Mouse (Mus musculus) liver, embryonic 11.5 days (tissue): ENCODE measurements around the gene Rfc4. TPM values are rescaled to one million over a fixed set of nuclear protein-coding genes. Genes with fewer than 3 reads are reported as not detected.
"Not testable (repeated sequence)": the region's sequence is repeated elsewhere in the genome, so short reads cannot be mapped to it uniquely, and the experiment has no call there.

Experiments
- ATAC-seq: fragments of 200-750 bp; cut with Nextera tagmentation; replicated peaks from 2 replicates; pipeline ENCODE4 v1.8.0; 2017; ENCODE audit warnings: moderate number of reproducible peaks, mild to moderate bottlenecking, moderate TSS enrichment, moderate library complexity; ENCODE audit not compliant: low FRiP score
- DNase-seq: peaks from one replicate; pipeline ENCODE4 v3.0.0-alpha.2; 2017; ENCODE audit warnings: low spot score
- H3K27ac ChIP-seq: fragments of 300-500 bp; sonication (generic); 2 replicates; pipeline ENCODE4 v1.5.1; 2014; ENCODE audit warnings: mild to moderate bottlenecking, low read depth, low read length, control low read depth
- H3K27me3 ChIP-seq: fragments of 300-500 bp; sonication (generic); replicated peaks from 2 replicates; pipeline ENCODE4 v1.6.1; 2014; ENCODE audit warnings: low read length, mixed read lengths; ENCODE audit not compliant: control insufficient read depth, insufficient read depth
- H3K36me3 ChIP-seq: fragments of 300-500 bp; sonication (generic); 2 replicates; pipeline ENCODE4 v1.6.1; 2014; ENCODE audit warnings: mild to moderate bottlenecking, low read length, moderate library complexity, mixed read lengths; ENCODE audit not compliant: control insufficient read depth, insufficient read depth
- H3K4me1 ChIP-seq: fragments of 300-500 bp; sonication (generic); replicated peaks from 2 replicates; pipeline ENCODE4 v1.6.1; 2014; ENCODE audit warnings: low read length, mixed read lengths; ENCODE audit not compliant: control insufficient read depth, insufficient read depth
- H3K4me2 ChIP-seq: fragments of 300-500 bp; sonication (generic); 2 replicates; pipeline ENCODE4 v1.6.1; 2014; ENCODE audit warnings: mild to moderate bottlenecking, control low read depth, moderate library complexity
- H3K4me3 ChIP-seq: fragments of 300-500 bp; sonication (generic); 2 replicates; pipeline ENCODE4 v1.5.1; 2014; ENCODE audit warnings: low read depth, low read length, control low read depth
- H3K9ac ChIP-seq: fragments of 300-500 bp; sonication (generic); 2 replicates; pipeline ENCODE4 v1.6.1; 2014; ENCODE audit warnings: low read depth, low read length, control low read depth
- H3K9me3 ChIP-seq: fragments of 300-500 bp; sonication (generic); 2 replicates; pipeline ENCODE4 v1.6.1; 2016; ENCODE audit warnings: low read length, inconsistent platforms, mixed read lengths; ENCODE audit not compliant: control insufficient read depth
- WGBS: fragments of 180-500 bp; shearing (Covaris S2); extraction: QIAGEN DNeasy Blood & Tissue Kit; methylation state at CpG from one replicate; pipeline ENCODE4 v1.1.7; 2014; 5-methylcytosine and 5-hydroxymethylcytosine counted together
- polyA plus RNA-seq: library from polyadenylated mRNA; unstranded; fragments of >200 nt; fragmentation: Nextera tagmentation; extraction: Ambion mirVana; gene quantifications from 2 replicates; pipeline ENCODE4 v1.2.1, GENCODE M21; 2014

Gene Rfc4
- polyA plus RNA-seq, 1 experiment from 2014 or later, result 204 TPM

DNA sequence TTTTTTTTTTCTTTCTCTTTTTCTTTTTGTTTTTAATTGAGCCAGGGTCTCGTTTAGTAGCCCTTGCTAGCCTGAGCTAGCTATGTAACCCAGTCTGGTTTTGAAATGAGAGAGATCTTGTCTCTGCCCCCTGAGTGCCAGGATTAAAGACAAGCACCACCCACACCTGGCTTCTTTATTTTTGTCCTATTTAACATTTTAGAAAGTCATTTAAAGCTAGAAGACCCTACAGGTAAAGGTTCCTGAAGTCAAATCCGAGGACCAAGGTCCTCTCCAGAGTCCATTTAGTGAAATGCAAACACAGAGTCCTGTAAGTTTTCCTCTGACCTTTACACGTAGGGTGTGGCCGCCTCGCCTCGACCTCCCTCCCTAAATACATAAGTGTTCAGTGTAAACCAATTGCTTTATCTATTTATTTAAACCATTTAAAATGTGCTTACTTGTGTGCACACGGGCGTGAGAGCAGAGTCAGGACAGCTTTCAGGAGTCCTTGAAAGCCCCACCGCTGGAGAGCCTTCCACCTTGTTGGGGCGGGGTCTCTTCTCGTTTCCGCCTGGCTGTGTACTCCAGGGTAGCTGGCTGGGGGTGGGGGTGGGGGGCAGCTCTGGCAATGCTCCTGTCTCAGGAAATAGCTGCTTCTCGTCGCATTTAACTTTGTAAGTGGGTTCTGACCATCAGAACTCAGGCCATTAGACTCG is 25.0 kb downstream of the Rfc4 start:
- H3K4me2 ChIP-seq, result peak overlapping the region; percentile 73
- H3K27ac ChIP-seq, result peak overlapping the region; percentile 60
- no peaks in the 10 kb centered on the region for H3K36me3 ChIP-seq
- WGBS, result 5% methylated on average over 15 of the region's 15 CpGs
- no peaks in the 10 kb centered on the region for H3K27me3 ChIP-seq
- no peak for ATAC-seq
- H3K4me1 ChIP-seq, result peaks cover 6% of the 10 kb centered on the region
- H3K9me3 ChIP-seq, result no peaks in the 10 kb centered on the region
- H3K9ac ChIP-seq, result peak overlapping the region; percentile 57
- H3K4me3 ChIP-seq, result peak overlapping the region; percentile 54
- DNase-seq, result peak; percentile 48

DNA sequence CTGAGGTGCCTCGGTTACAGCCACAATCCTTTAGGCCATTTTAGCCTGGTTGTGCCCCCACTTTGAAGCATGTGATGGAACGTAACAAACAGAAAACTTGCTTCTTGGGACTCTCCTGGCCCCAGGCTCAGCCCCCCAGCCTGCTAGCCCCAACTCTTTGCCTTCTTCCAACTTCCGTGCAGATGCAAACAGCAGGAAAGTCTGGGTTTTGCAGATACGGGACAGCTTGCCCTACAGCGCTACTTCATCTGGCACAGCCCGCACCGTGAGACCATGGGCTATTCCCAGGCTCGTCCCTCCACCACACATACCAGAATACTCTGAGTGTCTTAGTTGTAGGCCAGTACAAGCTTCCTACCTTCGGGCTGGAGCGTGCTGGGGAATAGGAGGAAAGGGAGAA is 26.9 kb downstream of the Rfc4 start:
- Histone ChIP-seq H3K4me1 (peaks cover 6% of the 10 kb centered on the region), H3K27me3 (no peaks in the 10 kb centered on the region), H3K4me2 (peak overlapping the region; percentile 76), H3K36me3 (no peaks in the 10 kb centered on the region), H3K9ac (peak overlapping the region; percentile 46), H3K9me3 (no peaks in the 10 kb centered on the region), H3K27ac (peak overlapping the region; percentile 70), H3K4me3 (peak overlapping the region; percentile 37)
- ATAC-seq, result peak; percentile 72
- WGBS, result 12% methylated on average over 10 of the region's 10 CpGs
- DNase-seq, result peak; percentile 54

DNA sequence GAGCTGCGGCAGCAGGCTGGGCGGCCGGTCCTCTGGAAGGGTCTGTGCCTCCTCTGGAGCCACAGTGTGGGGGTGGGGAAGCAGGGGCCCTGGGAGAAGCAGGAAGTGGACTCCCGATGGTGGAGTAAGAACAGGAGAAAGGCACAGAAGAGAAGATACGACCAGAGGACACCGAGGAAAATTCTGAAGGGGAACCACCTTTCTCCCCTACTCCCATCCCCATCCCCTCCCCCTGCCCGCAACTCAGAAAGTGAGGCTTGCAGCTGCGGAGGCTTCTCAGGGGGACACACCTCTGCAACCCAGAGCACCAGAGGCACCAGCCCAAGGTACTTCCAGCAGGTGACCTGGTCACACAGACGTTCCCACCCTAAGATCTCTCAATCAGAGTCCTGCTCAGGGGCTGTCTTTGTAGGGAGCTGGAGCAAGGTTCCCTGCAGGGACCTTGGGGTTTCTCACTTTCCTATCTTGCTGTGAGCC is 27.4 kb downstream of the Rfc4 start:
- WGBS, result 3% methylated on average over 9 of the region's 9 CpGs
- peak overlapping the region; percentile 70 for H3K27ac ChIP-seq

DNA sequence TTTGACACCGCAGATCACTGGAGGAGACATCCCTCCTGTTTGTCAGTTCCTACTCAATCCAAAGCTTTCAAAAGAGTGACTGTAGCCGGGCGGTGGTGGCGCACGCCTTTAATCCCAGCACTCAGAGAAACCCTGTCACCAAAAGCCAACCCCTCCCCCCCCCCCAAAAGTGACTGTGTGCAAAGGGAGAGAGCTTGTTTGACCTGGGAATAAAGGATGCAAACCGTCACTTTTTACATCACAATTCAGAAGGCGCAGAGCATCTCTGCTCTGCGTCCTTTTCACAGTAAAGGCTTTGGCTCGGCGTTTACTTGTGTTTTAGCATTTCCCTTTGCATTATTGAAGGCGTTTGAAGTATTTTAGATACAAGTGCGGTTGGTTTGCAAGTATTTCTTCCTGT is 27.9 kb downstream of the Rfc4 start:
- H3K4me2 ChIP-seq, result peak overlapping the region; percentile 76
- H3K9ac ChIP-seq, result peak overlapping the region; percentile 46
- whole genome bisulfite sequencing, result 27% methylated on average over 12 of the region's 12 CpGs
- H3K4me1 ChIP-seq, result peaks cover 6% of the 10 kb centered on the region
- H3K9me3 ChIP-seq, result no peaks in the 10 kb centered on the region
- DNase-seq (no peak), ATAC-seq (no peak)
- H3K36me3 ChIP-seq, result no peaks in the 10 kb centered on the region
- H3K27me3 ChIP-seq, result no peaks in the 10 kb centered on the region
- H3K27ac ChIP-seq, result no peak overlapping the region
- H3K4me3 ChIP-seq, result peak overlapping the region; percentile 37

More for the DNA sequence above, 27.4 kb downstream of the Rfc4 start:
- peak overlapping the region; percentile 37 for H3K4me3 ChIP-seq
- peaks cover 6% of the 10 kb centered on the region for H3K4me1 ChIP-seq
- peak overlapping the region; percentile 46 for H3K9ac ChIP-seq
- H3K4me2 ChIP-seq, result peak overlapping the region; percentile 76
- peak; percentile 37 for ATAC-seq
- no peaks in the 10 kb centered on the region for H3K9me3 ChIP-seq
- no peaks in the 10 kb centered on the region for H3K27me3 ChIP-seq
- H3K36me3 ChIP-seq, result no peaks in the 10 kb centered on the region
- peak; percentile 67 for DNase-seq

DNA sequence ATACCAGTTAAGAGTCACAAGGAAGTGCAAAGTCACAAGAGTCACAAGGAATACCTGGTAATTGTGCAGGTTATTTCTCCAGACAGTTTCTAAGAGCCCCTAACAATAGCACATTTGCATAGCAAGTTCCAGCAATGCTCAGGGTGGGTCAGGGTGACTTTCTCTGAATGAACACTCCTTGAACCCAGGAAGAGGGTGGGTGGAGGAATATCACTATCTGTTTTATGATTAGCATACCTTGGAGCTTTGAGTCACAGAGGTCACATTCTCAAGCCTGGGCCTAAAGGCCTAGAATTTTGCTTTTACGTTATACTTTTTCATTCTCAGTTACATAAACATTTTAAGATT is 29.5 kb downstream of the Rfc4 start:
- not testable (repeated sequence) for H3K4me1 ChIP-seq, H3K36me3 ChIP-seq, H3K9me3 ChIP-seq, H3K27me3 ChIP-seq, H3K4me2 ChIP-seq, H3K4me3 ChIP-seq, DNase-seq, ATAC-seq, H3K9ac ChIP-seq, H3K27ac ChIP-seq
- 94% methylated on average over 1 of the region's 1 CpGs for WGBS

DNA sequence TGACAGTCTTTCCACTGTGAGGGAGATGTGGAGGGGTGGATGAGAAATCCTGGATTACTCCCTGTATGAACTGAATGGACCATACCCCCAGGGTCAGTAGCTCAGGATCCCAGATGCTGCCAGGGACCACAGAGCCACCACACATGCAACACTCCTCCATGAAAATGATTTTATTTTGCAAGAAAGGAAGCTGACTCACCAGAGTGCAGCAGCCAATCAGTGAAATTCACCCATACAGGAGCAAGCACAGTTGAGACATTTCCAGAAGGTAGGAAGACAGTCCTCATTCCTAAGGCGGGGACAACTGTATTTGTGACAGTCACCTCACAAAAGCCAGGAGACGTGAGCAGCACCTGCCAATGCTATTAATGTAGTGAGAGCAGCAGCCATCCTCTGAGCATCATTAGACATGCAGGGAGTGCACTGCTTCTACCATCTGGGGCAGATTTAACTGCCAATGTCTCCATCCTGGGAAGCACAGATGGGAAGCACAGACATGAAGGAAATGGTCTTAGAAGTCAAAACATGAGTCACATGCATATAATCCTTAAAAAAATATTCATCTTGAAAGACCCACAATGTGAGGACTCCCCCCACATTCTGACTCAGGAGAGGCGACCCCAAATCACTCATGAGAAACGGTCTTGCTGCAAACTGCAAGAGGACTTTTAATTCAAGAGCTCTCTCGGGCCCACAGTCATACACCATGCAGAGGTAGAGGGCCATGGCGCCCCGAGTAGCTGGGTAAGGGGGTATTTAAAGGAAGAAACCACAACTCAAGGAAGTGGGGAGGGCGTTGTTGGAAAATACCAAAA is 30.0 kb downstream of the Rfc4 start:
- 80% methylated on average over 8 of the region's 8 CpGs for WGBS

DNA sequence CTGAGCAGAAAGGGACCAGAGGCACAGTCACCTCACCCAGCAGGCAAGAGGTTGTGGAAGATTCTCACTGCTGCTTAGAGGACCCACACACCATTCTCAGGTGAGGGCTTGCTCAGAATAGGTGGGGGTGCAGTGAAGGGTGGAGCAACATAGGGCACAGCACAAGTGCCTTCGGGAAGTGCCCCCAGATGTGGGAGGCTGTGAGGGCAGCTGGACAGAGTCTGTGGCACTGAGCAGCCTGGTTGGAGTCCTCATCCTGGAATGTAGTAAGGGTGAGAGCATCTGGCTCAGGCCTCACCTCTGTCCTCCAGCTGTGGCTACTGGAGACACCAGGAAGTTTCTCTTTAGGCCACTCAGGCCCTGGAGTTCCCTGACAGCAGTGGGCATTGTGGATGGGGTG is 30.7 kb downstream of the Rfc4 start:
- H3K27me3 ChIP-seq, H3K4me2 ChIP-seq, H3K27ac ChIP-seq, H3K36me3 ChIP-seq, DNase-seq, H3K4me1 ChIP-seq, H3K9me3 ChIP-seq, H3K9ac ChIP-seq, ATAC-seq, H3K4me3 ChIP-seq: not testable (repeated sequence)
- 63% methylated on average over 1 of the region's 1 CpGs for WGBS

More for the DNA sequence above, 30.0 kb downstream of the Rfc4 start:
- H3K4me3 ChIP-seq, H3K9ac ChIP-seq, H3K4me2 ChIP-seq, H3K36me3 ChIP-seq, H3K27ac ChIP-seq, H3K27me3 ChIP-seq, DNase-seq, ATAC-seq, H3K9me3 ChIP-seq, H3K4me1 ChIP-seq: not testable (repeated sequence)

DNA sequence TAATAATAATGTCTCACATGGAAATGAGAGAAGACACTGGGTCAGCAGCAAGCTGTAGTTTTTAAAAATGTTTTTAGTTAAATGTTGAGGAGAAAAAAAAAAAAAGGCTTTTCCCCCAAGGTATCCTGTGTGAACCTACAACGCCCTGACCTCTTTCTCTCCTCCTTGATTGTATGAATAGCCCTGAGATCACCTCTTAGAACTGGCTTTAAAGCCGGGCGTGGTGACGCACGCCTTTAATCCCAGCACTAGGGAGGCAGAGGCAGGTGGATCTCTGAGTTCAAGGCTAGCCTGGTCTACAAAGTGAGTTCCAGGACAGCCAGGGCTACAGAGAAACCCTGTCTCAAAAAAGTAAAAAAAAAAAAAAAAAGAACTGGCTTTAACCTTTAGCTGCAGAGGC is 32.0 kb downstream of the Rfc4 start:
- not testable (repeated sequence) for H3K27me3 ChIP-seq, ATAC-seq, H3K27ac ChIP-seq, H3K4me1 ChIP-seq, DNase-seq, H3K4me3 ChIP-seq, H3K36me3 ChIP-seq, H3K9ac ChIP-seq, H3K9me3 ChIP-seq, H3K4me2 ChIP-seq
- 91% methylated on average over 5 of the region's 5 CpGs for WGBS
